Mouse (Mus musculus): ENCODE measurements at regions not wholly inside any gene's neighbourhood (a gene's known extent, or its start where the extent isn't known, plus 50 kb on each side); places are given as distances from the start of the nearest gene placed in this dataset.

DNA sequence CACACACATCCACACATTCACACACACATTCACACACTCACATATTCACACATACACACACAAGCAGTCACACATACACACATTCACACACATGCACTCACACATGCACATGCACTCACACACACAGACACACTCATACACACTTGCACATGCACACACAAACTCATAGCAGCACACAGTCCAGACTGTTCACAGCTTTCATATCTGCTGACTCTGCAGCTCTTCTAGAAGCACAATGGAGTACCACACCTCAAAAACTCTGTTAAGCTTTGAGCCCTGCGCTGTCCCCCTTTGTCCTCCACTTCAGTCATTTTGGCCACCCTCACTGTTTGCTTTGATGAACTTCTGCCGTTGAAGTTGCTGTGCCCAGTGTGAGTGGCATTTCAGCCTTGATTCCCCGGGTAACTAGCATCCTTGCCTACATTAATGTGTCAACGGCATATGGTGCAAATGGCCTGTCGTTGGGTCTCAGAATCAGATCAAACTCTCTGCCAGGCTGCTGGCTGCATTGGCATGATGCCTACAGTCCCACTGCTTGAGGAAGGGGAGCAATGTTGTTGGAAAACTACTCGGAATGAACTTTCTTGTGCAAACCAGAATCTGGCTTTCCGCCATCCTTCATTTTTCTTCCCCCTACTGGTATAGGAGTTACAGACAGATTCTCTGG, 54.6 kb upstream of the Barhl2 start:
- Histone ChIP-seq H3K4me1 (ENCODE audit: insufficient read depth, low read length) (no peaks in the 10 kb centered on the region), H3K36me3 (ENCODE audit: insufficient read depth, low read length) (no peaks in the 10 kb centered on the region), H3K9me3 (ENCODE audit: low read length) (no peaks in the 10 kb centered on the region), H3K9ac (replicated peaks; ENCODE audit: low read length, poor library complexity, severe bottlenecking) (no peak overlapping the region), H3K4me3 (ENCODE audit: low read depth, low read length) (no peak overlapping the region), H3K4me2 (ENCODE audit: low read depth, low read length, poor library complexity, severe bottlenecking) (no peak overlapping the region), H3K27me3 (ENCODE audit: insufficient read depth, low read length) (0 out of 2 replicates have a peak, but pooled peaks cover 5% of the 10 kb centered on the region), H3K27ac (ENCODE audit: low read depth, low read length) (no peak overlapping the region)
- no peak for TF ChIP-seq CTCF (IDR thresholded peaks at IDR 0.05)
- peak; percentile 76 for DNase-seq (ENCODE audit: low spot score)
- 66% methylated on average over 7 of the region's 7 CpGs for WGBS
- ATAC-seq (ENCODE audit: low FRiP score), result no peak

- H3K36me3 ChIP-seq (ENCODE audit: insufficient read depth, low read length), result no peaks in the 10 kb centered on the region
- 0 out of 2 replicates have a peak, but pooled peaks cover 5% of the 10 kb centered on the region for H3K27me3 ChIP-seq (ENCODE audit: insufficient read depth, low read length)
- no peaks in the 10 kb centered on the region for H3K4me1 ChIP-seq (ENCODE audit: insufficient read depth, low read length)
- TF ChIP-seq CTCF (IDR thresholded peaks at IDR 0.05), result no peak
- no peak overlapping the region for H3K4me3 ChIP-seq (ENCODE audit: low read depth, low read length)
- no peak for ATAC-seq (ENCODE audit: low FRiP score)
- H3K9me3 ChIP-seq (ENCODE audit: low read length), result no peaks in the 10 kb centered on the region
- no peak for DNase-seq (ENCODE audit: low spot score)
- H3K27ac ChIP-seq (ENCODE audit: low read depth, low read length), result no peak overlapping the region
- WGBS, result 83% methylated on average over 5 of the region's 5 CpGs
- no peak overlapping the region for H3K9ac ChIP-seq (replicated peaks; ENCODE audit: low read length, poor library complexity, severe bottlenecking)
- no peak overlapping the region for H3K4me2 ChIP-seq (ENCODE audit: low read depth, low read length, poor library complexity, severe bottlenecking)
Observed at GRCm38 (mm10) chr5:106507901-106508300, 49.9 kb upstream of the Barhl2 start.

Data from midbrain, postnatal 0 days (tissue).